Mouse (Mus musculus) embryonic facial prominence, embryonic 11.5 days (tissue): ENCODE data around the gene Trnt1. TPM values are rescaled to one million over a fixed set of nuclear protein-coding genes. Genes with fewer than 3 reads are reported as not detected.

Source experiments
- ATAC-seq: fragments of 200-750 bp; cut with Nextera tagmentation; replicated peaks from 2 replicates; pipeline ENCODE4 v1.8.0; 2017; ENCODE audit warnings: low read depth; ENCODE audit not compliant: insufficient number of reproducible peaks, low FRiP score, low TSS enrichment
- DNase-seq: peaks from one replicate; pipeline ENCODE4 v3.0.0-alpha.2; 2015; ENCODE audit warnings: low spot score
- H3K27ac ChIP-seq: fragments of 300-500 bp; sonication (generic); replicated peaks from 2 replicates; pipeline ENCODE4 v1.5.1; 2014; ENCODE audit warnings: mild to moderate bottlenecking, low read depth, low read length, control low read depth
- H3K27me3 ChIP-seq: fragments of 300-500 bp; sonication (generic); 2 replicates; pipeline ENCODE4 v1.6.1; 2014; ENCODE audit warnings: mild to moderate bottlenecking, low read length, moderate library complexity, mixed read lengths; ENCODE audit not compliant: control insufficient read depth, insufficient read depth
- H3K36me3 ChIP-seq: fragments of 300-500 bp; sonication (generic); replicated peaks from 2 replicates; pipeline ENCODE4 v1.6.1; 2014; ENCODE audit warnings: low read depth, mild to moderate bottlenecking, low read length, moderate library complexity, mixed read lengths; ENCODE audit not compliant: control insufficient read depth, insufficient read depth
- H3K4me1 ChIP-seq: fragments of 300-500 bp; sonication (generic); 2 replicates; pipeline ENCODE4 v1.6.1; 2014; ENCODE audit warnings: low read length, mixed read lengths; ENCODE audit not compliant: control insufficient read depth, insufficient read depth
- H3K4me2 ChIP-seq: fragments of 300-500 bp; sonication (generic); 2 replicates; pipeline ENCODE4 v1.6.1; 2014; ENCODE audit warnings: low read depth, mild to moderate bottlenecking, control low read depth, low read length, moderate library complexity
- H3K4me3 ChIP-seq: fragments of 300-500 bp; sonication (generic); 2 replicates; pipeline ENCODE4 v1.5.1; 2014; ENCODE audit warnings: low read depth, low read length, control low read depth
- H3K9ac ChIP-seq: fragments of 300-500 bp; sonication (generic); replicated peaks from 2 replicates; pipeline ENCODE4 v1.6.1; 2014; ENCODE audit warnings: mild to moderate bottlenecking, control low read depth, low read length
- H3K9me3 ChIP-seq: fragments of 300-500 bp; sonication (generic); replicated peaks from 2 replicates; pipeline ENCODE4 v1.6.1; 2016; ENCODE audit warnings: mild to moderate bottlenecking, low read length, inconsistent platforms, mixed read lengths; ENCODE audit not compliant: control insufficient read depth
- WGBS: fragments of 180-500 bp; shearing (Covaris S2); extraction: QIAGEN DNeasy Blood & Tissue Kit; methylation state at CpG from one replicate; pipeline ENCODE4 v1.1.7; 2014; 5-methylcytosine and 5-hydroxymethylcytosine counted together
- polyA plus RNA-seq: library from polyadenylated mRNA; unstranded; fragments of >200 nt; fragmentation: Nextera tagmentation; extraction: Ambion mirVana; gene quantifications from 2 replicates; pipeline ENCODE4 v1.2.1, GENCODE M21; 2014

Gene Trnt1
- polyA plus RNA-seq, 1 experiment from 2014 or later = 91.4 TPM

- Histone ChIP-seq H3K4me2 (no peak overlapping the region), H3K4me1 (no peaks in the 10 kb centered on the region), H3K4me3 (no peak overlapping the region), H3K27ac (no peak overlapping the region), H3K9ac (no peak overlapping the region), H3K36me3 (no peaks in the 10 kb centered on the region), H3K9me3 (no peaks in the 10 kb centered on the region), H3K27me3 (no peaks in the 10 kb centered on the region)
- no peak for ATAC-seq
- WGBS = 75% methylated on average over 7 of the region's 7 CpGs
- no peak for DNase-seq
Observed at GRCm38 (mm10) chr6:106743556-106744233, 25.2 kb upstream of the Trnt1 start.

- no peaks in the 10 kb centered on the region for H3K36me3 ChIP-seq
- DNase-seq (no peak), ATAC-seq (no peak)
- H3K9ac ChIP-seq = no peak overlapping the region
- no peak overlapping the region for H3K4me2 ChIP-seq
- H3K27ac ChIP-seq = no peak overlapping the region
- no peaks in the 10 kb centered on the region for H3K9me3 ChIP-seq
- no peak overlapping the region for H3K4me3 ChIP-seq
- H3K27me3 ChIP-seq = no peaks in the 10 kb centered on the region
- H3K4me1 ChIP-seq = no peaks in the 10 kb centered on the region
- 72% methylated on average over 7 of the region's 7 CpGs for WGBS
Observed at GRCm38 (mm10) chr6:106745673-106746394, 23.1 kb upstream of the Trnt1 start.

DNA sequence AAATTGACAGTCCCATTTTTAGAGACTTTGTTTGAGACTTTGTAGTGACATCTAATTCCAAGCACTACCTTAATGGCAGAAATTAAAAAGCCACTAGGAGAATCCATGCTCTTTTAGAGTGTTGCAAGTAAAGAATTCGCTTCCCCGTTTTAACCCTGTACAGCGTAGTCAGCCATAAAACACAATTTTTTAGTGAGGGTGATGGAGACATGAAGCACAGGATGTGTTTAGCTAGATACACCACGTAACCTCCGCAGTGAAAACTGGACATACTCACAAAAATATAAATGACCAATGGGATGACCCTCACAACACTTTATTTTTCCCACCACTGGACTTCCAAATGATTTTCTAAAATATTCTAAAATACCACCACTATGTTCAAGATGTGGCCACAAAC lies 21.7 kb upstream of the Trnt1 start:
- H3K36me3 ChIP-seq = no peaks in the 10 kb centered on the region
- DNase-seq = no peak
- ATAC-seq = no peak
- H3K9me3 ChIP-seq = no peaks in the 10 kb centered on the region
- H3K27me3 ChIP-seq = no peaks in the 10 kb centered on the region
- H3K4me3 ChIP-seq = no peak overlapping the region
- WGBS = 90% methylated on average over 5 of the region's 5 CpGs
- H3K9ac ChIP-seq = no peak overlapping the region
- H3K27ac ChIP-seq = no peak overlapping the region
- H3K4me2 ChIP-seq = no peak overlapping the region
- no peaks in the 10 kb centered on the region for H3K4me1 ChIP-seq

- no peak for DNase-seq
- 80% methylated on average over 3 of the region's 3 CpGs for WGBS
- no peaks in the 10 kb centered on the region for H3K36me3 ChIP-seq
- H3K4me2 ChIP-seq = no peak overlapping the region
- H3K9me3 ChIP-seq = no peaks in the 10 kb centered on the region
- ATAC-seq = no peak
- no peaks in the 10 kb centered on the region for H3K27me3 ChIP-seq
- no peaks in the 10 kb centered on the region for H3K4me1 ChIP-seq
- no peak overlapping the region for H3K27ac ChIP-seq
- no peak overlapping the region for H3K4me3 ChIP-seq
- no peak overlapping the region for H3K9ac ChIP-seq
Observed at GRCm38 (mm10) chr6:106747804-106748203, 21.1 kb upstream of the Trnt1 start.

- Histone ChIP-seq H3K4me2 (no peak within 1 kb of the TSS), H3K9me3 (no peaks in the 10 kb centered on the region), H3K36me3 (no peaks in the 10 kb centered on the region), H3K27ac (no peak within 1 kb of the TSS), H3K27me3 (no peaks in the 10 kb centered on the region), H3K4me1 (no peaks in the 10 kb centered on the region), H3K9ac (no peak within 1 kb of the TSS), H3K4me3 (no peak within 1 kb of the TSS)
- ATAC-seq (no peak), DNase-seq (no peak)
- 77% methylated on average over 6 of the region's 6 CpGs for WGBS
Observed at GRCm38 (mm10) chr6:106748887-106749388, 20.0 kb upstream of the Trnt1 start, which contains the start of gene Il5ra. TSS of gene Il5ra (minus strand) at chr6:106749037.

GRCm38 (mm10) chr6:106750291-106750690 lies 18.6 kb upstream of the Trnt1 start:
- ATAC-seq = no peak
- WGBS = 80% methylated on average over 7 of the region's 7 CpGs

GRCm38 (mm10) chr6:106758299-106758698 lies 10.6 kb upstream of the Trnt1 start:
- WGBS = 89% methylated on average over 3 of the region's 3 CpGs
- H3K4me2 ChIP-seq = no peak overlapping the region
- no peak overlapping the region for H3K27ac ChIP-seq
- DNase-seq (no peak), ATAC-seq (no peak)
- no peaks in the 10 kb centered on the region for H3K4me1 ChIP-seq
- no peak overlapping the region for H3K4me3 ChIP-seq
- H3K9ac ChIP-seq = no peak overlapping the region
- H3K9me3 ChIP-seq = no peaks in the 10 kb centered on the region
- no peaks in the 10 kb centered on the region for H3K36me3 ChIP-seq
- no peaks in the 10 kb centered on the region for H3K27me3 ChIP-seq

More at GRCm38 (mm10) chr6:106750291-106750690, 18.6 kb upstream of the Trnt1 start:
- H3K9ac ChIP-seq = no peak overlapping the region
- no peak overlapping the region for H3K4me2 ChIP-seq
- no peak for DNase-seq
- H3K4me1 ChIP-seq = no peaks in the 10 kb centered on the region
- H3K4me3 ChIP-seq = no peak overlapping the region
- H3K36me3 ChIP-seq = no peaks in the 10 kb centered on the region
- no peak overlapping the region for H3K27ac ChIP-seq
- no peaks in the 10 kb centered on the region for H3K27me3 ChIP-seq
- no peaks in the 10 kb centered on the region for H3K9me3 ChIP-seq
